Mouse (Mus musculus) embryonic facial prominence, embryonic 13.5 days (tissue): Measurements from ENCODE around the gene Olfr629. TPM values are rescaled to one million over a fixed set of nuclear protein-coding genes. Genes with fewer than 3 reads are reported as not detected.

ENCODE experiments used
- ATAC-seq: fragments of 200-750 bp; cut with Nextera tagmentation; 2 replicates; pipeline ENCODE4 v1.8.0; 2017; ENCODE audit warnings: low read depth; ENCODE audit not compliant: insufficient number of reproducible peaks, insufficient read depth, low FRiP score, low TSS enrichment
- H3K27ac ChIP-seq: fragments of 300-500 bp; sonication (generic); 2 replicates; pipeline ENCODE4 v1.5.1; 2015; ENCODE audit warnings: moderate library complexity, mild to moderate bottlenecking, inconsistent platforms
- H3K27me3 ChIP-seq: fragments of 300-500 bp; sonication (generic); 2 replicates; pipeline ENCODE4 v1.6.1; 2015; ENCODE audit warnings: mild to moderate bottlenecking, inconsistent platforms
- H3K36me3 ChIP-seq: fragments of 300-500 bp; sonication (generic); 2 replicates; pipeline ENCODE4 v1.6.1; 2015; ENCODE audit warnings: mild to moderate bottlenecking, inconsistent platforms
- H3K4me1 ChIP-seq: fragments of 300-500 bp; sonication (generic); 2 replicates; pipeline ENCODE4 v1.6.1; 2015; ENCODE audit warnings: inconsistent platforms
- H3K4me2 ChIP-seq: fragments of 300-500 bp; sonication (generic); 2 replicates; pipeline ENCODE4 v1.6.1; 2015; ENCODE audit warnings: moderate library complexity, mild to moderate bottlenecking, inconsistent platforms
- H3K4me3 ChIP-seq: fragments of 300-500 bp; sonication (generic); 2 replicates; pipeline ENCODE4 v1.5.1; 2015; ENCODE audit warnings: mild to moderate bottlenecking, inconsistent platforms
- H3K9ac ChIP-seq: fragments of 300-500 bp; sonication (generic); 2 replicates; pipeline ENCODE4 v1.6.1; 2015; ENCODE audit warnings: mild to moderate bottlenecking, inconsistent platforms
- H3K9me3 ChIP-seq: fragments of 300-500 bp; sonication (generic); 2 replicates; pipeline ENCODE4 v1.6.1; 2016; ENCODE audit warnings: inconsistent platforms
- WGBS: fragments of 180-500 bp; shearing (Covaris S2); methylation state at CpG from one replicate; pipeline ENCODE4 v1.1.7; 2015; ENCODE audit warnings: mixed read lengths; 5-methylcytosine and 5-hydroxymethylcytosine counted together
- polyA plus RNA-seq: library from polyadenylated mRNA; unstranded; fragments of >200 nt; fragmentation: Nextera tagmentation; extraction: Ambion mirVana; gene quantifications from 2 replicates; pipeline ENCODE4 v1.2.1, GENCODE M21; 2015

Olfr629 gene
- polyA plus RNA-seq, 1 experiment from 2014 or later: not detected

GRCm38 (mm10) chr7:103712024-103712423 lies 32.7 kb downstream of the Olfr629 start:
- 47% methylated on average over 2 of the region's 2 CpGs for WGBS
- Histone ChIP-seq H3K9ac (no peak overlapping the region), H3K27ac (no peak overlapping the region), H3K27me3 (no peaks in the 10 kb centered on the region), H3K4me3 (no peak overlapping the region), H3K36me3 (no peaks in the 10 kb centered on the region), H3K4me2 (no peak overlapping the region), H3K4me1 (no peaks in the 10 kb centered on the region), H3K9me3 (no peaks in the 10 kb centered on the region)
- ATAC-seq: no peak

DNA sequence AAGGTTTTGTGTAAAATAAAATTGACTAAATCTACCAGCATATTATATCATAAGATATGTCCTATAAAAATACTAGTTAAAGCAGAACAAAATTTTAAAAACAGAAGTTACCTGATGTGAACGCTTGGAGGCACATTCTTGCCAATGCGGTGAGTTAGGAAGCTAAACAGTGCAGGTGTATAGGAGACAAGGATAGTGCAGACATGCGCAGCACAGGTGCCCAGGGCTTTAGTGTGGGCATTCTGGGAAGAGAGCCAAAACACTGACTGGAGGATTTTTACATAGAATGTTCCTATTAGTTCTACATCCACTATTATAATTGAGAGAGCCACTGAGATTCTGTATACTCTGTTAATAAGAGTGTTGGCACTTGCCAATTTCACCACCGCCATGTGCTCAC lies 45.3 kb downstream of the Olfr629 start:
- no peak overlapping the region for H3K4me2 ChIP-seq
- H3K27me3 ChIP-seq: no peaks in the 10 kb centered on the region
- no peaks in the 10 kb centered on the region for H3K36me3 ChIP-seq
- H3K27ac ChIP-seq: no peak overlapping the region
- H3K9ac ChIP-seq: no peak overlapping the region
- 90% methylated on average over 4 of the region's 4 CpGs for WGBS
- no peaks in the 10 kb centered on the region for H3K4me1 ChIP-seq
- H3K9me3 ChIP-seq: no peaks in the 10 kb centered on the region
- no peak for ATAC-seq
- H3K4me3 ChIP-seq: no peak overlapping the region

Other genes with a start within 250 kb of the Olfr629 start
- gene Olfr609, start 246.9 kb downstream of the Olfr629 start, polyA plus RNA-seq: not detected in 2 replicates
- not detected in 2 replicates for gene Olfr610, start 232.8 kb downstream of the Olfr629 start, polyA plus RNA-seq
- not detected in 2 replicates for gene Olfr611, start 224.1 kb downstream of the Olfr629 start, polyA plus RNA-seq
- gene Olfr612, start 202.2 kb downstream of the Olfr629 start, polyA plus RNA-seq: not detected in 2 replicates
- gene Olfr613, start 196.9 kb downstream of the Olfr629 start, polyA plus RNA-seq: not detected in 2 replicates
- not detected in 2 replicates for gene Olfr615, start 188.9 kb downstream of the Olfr629 start, polyA plus RNA-seq
- not detected in 2 replicates for gene Olfr616, start 175.8 kb downstream of the Olfr629 start, polyA plus RNA-seq
- not detected in 2 replicates for gene Olfr617, start 171.9 kb downstream of the Olfr629 start, polyA plus RNA-seq
- not detected in 2 replicates for gene Olfr618, start 154.8 kb downstream of the Olfr629 start, polyA plus RNA-seq
- not detected in 2 replicates for gene Olfr619, start 144.4 kb downstream of the Olfr629 start, polyA plus RNA-seq
- not detected in 2 replicates for gene Olfr620, start 132.4 kb downstream of the Olfr629 start, polyA plus RNA-seq
- 0.18 and 0.22 TPM in 2 replicates for gene Olfr622, start 102.2 kb downstream of the Olfr629 start, polyA plus RNA-seq
- gene Olfr623, start 81.2 kb downstream of the Olfr629 start, polyA plus RNA-seq: not detected in 2 replicates
- gene Olfr624, start 73.8 kb downstream of the Olfr629 start, polyA plus RNA-seq: 0.07 and 0.08 TPM in 2 replicates
- not detected in 2 replicates for gene Olfr625-ps1, start 62.2 kb downstream of the Olfr629 start, polyA plus RNA-seq
- gene Olfr243, start 30.3 kb downstream of the Olfr629 start, polyA plus RNA-seq: not detected in 2 replicates
- gene Olfr628, start 14.6 kb downstream of the Olfr629 start, polyA plus RNA-seq: not detected in 2 replicates
- not detected in 2 replicates for gene Olfr630, start 12.4 kb upstream of the Olfr629 start, polyA plus RNA-seq
- not detected in 2 replicates for gene Olfr69, start 26.7 kb upstream of the Olfr629 start, polyA plus RNA-seq
- not detected in 2 replicates for gene Olfr68, start 34.8 kb upstream of the Olfr629 start, polyA plus RNA-seq
- not detected in 2 replicates for gene Olfr67, start 46.9 kb upstream of the Olfr629 start, polyA plus RNA-seq
- 1,311 and 2,074 TPM in 2 replicates for gene Hbb-bt, start 69.1 kb upstream of the Olfr629 start, polyA plus RNA-seq
- gene Hbb-bs, start 83.2 kb upstream of the Olfr629 start, polyA plus RNA-seq: 2,604 and 4,415 TPM in 2 replicates
- gene Hbb-bh2, start 95.6 kb upstream of the Olfr629 start, polyA plus RNA-seq: not detected in 2 replicates
- gene Hbb-bh1, start 98.2 kb upstream of the Olfr629 start, polyA plus RNA-seq: 46.9 and 96.8 TPM in 2 replicates
- 5,482 and 5,510 TPM in 2 replicates for gene Hbb-y, start 108.3 kb upstream of the Olfr629 start, polyA plus RNA-seq
- not detected in 2 replicates for gene Olfr66, start 141.3 kb upstream of the Olfr629 start, polyA plus RNA-seq
- not detected in 2 replicates for gene Olfr64, start 149.5 kb upstream of the Olfr629 start, polyA plus RNA-seq
- gene Olfr65, start 158.5 kb upstream of the Olfr629 start, polyA plus RNA-seq: not detected in 2 replicates
- gene Olfr631, start 183.9 kb upstream of the Olfr629 start, polyA plus RNA-seq: not detected in 2 replicates
- not detected in 2 replicates for gene Olfr632, start 189.4 kb upstream of the Olfr629 start, polyA plus RNA-seq
- not detected in 2 replicates for gene Olfr633, start 199.5 kb upstream of the Olfr629 start, polyA plus RNA-seq
- 0.03 TPM in 1 of 2 replicates, not detected in the other for gene Olfr635, start 226.2 kb upstream of the Olfr629 start, polyA plus RNA-seq